Mouse (Mus musculus): ENCODE measurements around the gene Nosip.
"Not testable (repeated sequence)": the region's sequence is repeated elsewhere in the genome, so short reads cannot be mapped to it uniquely, and the experiment has no call there.

Gene Nosip

GRCm38 (mm10) chr7:45117566-45117965 is 55.3 kb downstream of the Nosip start:
- no peak for DNase-seq (ENCODE audit: low read depth)

- no peak for DNase-seq (ENCODE audit: low read depth)
These were observed 56.1 kb downstream of the Nosip start for GRCm38 (mm10) chr7:45118336-45118735.

GRCm38 (mm10) chr7:45119780-45120709 is 57.8 kb downstream of the Nosip start:
- DNase-seq (ENCODE audit: low read depth) = peak; percentile 58

- peak; percentile 90 for DNase-seq (ENCODE audit: low read depth)
These were observed 59.2 kb downstream of the Nosip start for GRCm38 (mm10) chr7:45121404-45121803.

- DNase-seq (ENCODE audit: low read depth) = no peak
These were observed 59.7 kb downstream of the Nosip start for GRCm38 (mm10) chr7:45121966-45122365.

- peak; percentile 47 for DNase-seq (ENCODE audit: low read depth)
These were observed 60.4 kb downstream of the Nosip start for GRCm38 (mm10) chr7:45122561-45123185.

- peak; percentile 63 for DNase-seq (ENCODE audit: low read depth)
These were observed 60.9 kb downstream of the Nosip start for GRCm38 (mm10) chr7:45123186-45123570.

GRCm38 (mm10) chr7:45124224-45125143 is 62.3 kb downstream of the Nosip start, which contains the start of gene Rps11:
Gene Rps11, minus strand, starts transcription at chr7:45124439.
- peak; percentile 99 for DNase-seq (ENCODE audit: low read depth)

- no peak for DNase-seq (ENCODE audit: low read depth)
These were observed 62.9 kb downstream of the Nosip start for GRCm38 (mm10) chr7:45125144-45125600.

GRCm38 (mm10) chr7:45125649-45126048 is 63.4 kb downstream of the Nosip start:
- DNase-seq (ENCODE audit: low read depth) = not testable (repeated sequence)

- no peak for DNase-seq (ENCODE audit: low read depth)
These were observed 64.1 kb downstream of the Nosip start for GRCm38 (mm10) chr7:45126147-45126843.

- no peak for DNase-seq (ENCODE audit: low read depth)
These were observed 64.8 kb downstream of the Nosip start for GRCm38 (mm10) chr7:45126844-45127699.

Measured in naive thymus-derived CD4-positive, alpha-beta T cell, adult 2 months (primary cell).